ENCODE assay signal across 9 mouse cellular contexts in the genomic region with DNA sequence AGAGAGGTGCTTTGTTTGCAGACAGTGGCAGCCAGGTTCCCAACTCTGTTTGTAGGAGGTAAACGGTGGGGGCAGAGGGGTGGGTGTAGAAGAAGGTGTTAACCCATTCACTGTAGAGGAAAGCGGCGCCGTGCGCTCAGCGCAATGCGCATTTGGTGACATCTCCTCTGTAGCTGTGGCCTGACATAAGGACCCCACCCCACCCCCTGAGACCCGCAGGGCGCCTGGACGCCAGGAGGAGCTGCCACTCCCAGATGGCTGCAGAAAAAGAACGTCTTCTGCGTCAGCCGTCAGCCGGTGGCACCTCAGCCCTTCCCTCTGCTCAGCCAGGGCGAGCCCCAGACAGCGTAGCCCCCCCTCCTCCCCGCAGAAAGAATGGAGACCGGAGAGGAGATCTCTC. TPM values are rescaled to one million over a fixed set of nuclear protein-coding genes. Genes with fewer than 3 reads are reported as not detected.
DNase-seq lines count a peak whose midpoint lies in the region; ATAC-seq and TF ChIP-seq lines count a peak whose summit lies in the region.
"Had no signal": no experiment of that assay in that cellular context is flagged by ENCODE, and none has a peak within 500 bp of the region (broad histone marks: within the 10 kb centered on the region; RNA-seq: fewer than 3 reads in every experiment).

No protein-coding gene starts in this region.

- 12% methylated on average over 18 of the region's 18 CpGs for WGBS in liver, adult 2 months
- 2% methylated on average over 18 of the region's 18 CpGs for WGBS in limb, embryonic 10.5 days

- no peak for ATAC-seq in CD4-positive, CD25-positive, alpha-beta regulatory T cell, adult 4 months
- ATAC-seq: Patski had no signal

- no peaks in the 10 kb centered on the region for H3K79me2 ChIP-seq in liver, adult 2 months (ENCODE audit: control insufficient read depth, insufficient read depth, low read length)

- no peaks in the 10 kb centered on the region for H3K9me3 ChIP-seq in limb, embryonic 10.5 days (replicated peaks)

- TF ChIP-seq CTCF in liver, adult 2 months (IDR thresholded peaks at IDR 0.05; ENCODE audit: low read depth, low read length), result no peak

- no peak for TF ChIP-seq POLR2A in liver, adult 2 months (IDR thresholded peaks at IDR 0.05; ENCODE audit: extremely low read depth, insufficient read depth, low read length)

- no peaks in the 10 kb centered on the region; the same call in 1 of the 2 replicates for H3K4me1 ChIP-seq in liver, adult 2 months (ENCODE audit: control insufficient read depth, insufficient read depth, low read length)
- peaks cover 40% of the 10 kb centered on the region for H3K4me1 ChIP-seq in limb, embryonic 10.5 days

- no peak overlapping the region for H3K27ac ChIP-seq in liver, adult 2 months (replicated peaks; ENCODE audit: insufficient read depth, low read depth, low read length)
- H3K27ac ChIP-seq in limb, embryonic 10.5 days, result 0 out of 2 replicates have a peak overlapping the region, but pooled peaks have one; percentile 31

- peak overlapping the region; percentile 3; the same call in 1 of the 2 replicates for H3K4me3 ChIP-seq in liver, adult 2 months (ENCODE audit: insufficient read depth, low read depth, low read length)
- peak overlapping the region; percentile 45 for H3K4me3 ChIP-seq in limb, embryonic 10.5 days

- DNase-seq in liver, adult 2 months (ENCODE audit: extremely low read depth, low read depth, low spot score), result no peak
- DNase-seq in liver, result no peak
- DNase-seq in heart, adult 8-10 months (ENCODE audit: low spot score), result peak; percentile 44
- peak; percentile 50 for DNase-seq in limb, embryonic 10.5 days (ENCODE audit: low spot score)
- peak; percentile 33 for DNase-seq in neural tube, embryonic 10.5 days (ENCODE audit: extremely low spot score, low spot score)
- DNase-seq in spleen, postnatal 4 days (ENCODE audit: low spot score in 2 of 2), result no peak
- no peak for DNase-seq in right cerebral cortex, adult 2 months (ENCODE audit: low spot score in 2 of 2)

- H3K36me3 ChIP-seq in liver, adult 2 months (ENCODE audit: control insufficient read depth, insufficient read depth, low read length), result peaks cover 5% of the 10 kb centered on the region; the same call in 1 of the 2 replicates
- H3K36me3 ChIP-seq in limb, embryonic 10.5 days, result no peaks in the 10 kb centered on the region

- no peaks in the 10 kb centered on the region for H3K27me3 ChIP-seq in liver, adult 2 months (ENCODE audit: control insufficient read depth, insufficient read depth, low read length)
- H3K27me3 ChIP-seq in limb, embryonic 10.5 days (ENCODE audit: low read depth, poor library complexity, severe bottlenecking), result peaks cover 35% of the 10 kb centered on the region; the same call in 1 of the 2 replicates
- H3K27me3 ChIP-seq: Patski had no signal

- no peak overlapping the region for H3K9ac ChIP-seq in liver, adult 2 months (ENCODE audit: low read depth, low read length)

RNA-seq across cellular contexts. Expression of a gene that starts 18.5 kb away (rescaled TPM):
- 5.3 and 12.3 TPM in 2 replicates for total RNA-seq in liver, adult 2 months (2014; rRNA removed)
- polyA plus RNA-seq in liver, adult 2 months (2012; rRNA removed), result 20.0 and 53.8 TPM in 2 replicates
- total RNA-seq in heart, adult 8-10 months (2022), result 10 to 100 TPM; 39.1 to 62.3 (median 45.0) TPM
- 34.5 and 40.8 TPM in 2 replicates for polyA plus RNA-seq in limb, embryonic 10.5 days (2016; fragmentation: Nextera tagmentation; extraction: Ambion mirVana)
- polyA plus RNA-seq in CD4-positive, CD25-positive, alpha-beta regulatory T cell, adult 4 months (2017; shearing (Covaris generic)), result 10 to 100 TPM; 37.5 to 40.4 TPM

Comparison
In these comparisons a context has a peak if more than half of its experiments do, and no peak if none do; other contexts are left out.
1. DNase-seq: peak in heart, adult 8-10 months (single experiment), limb, embryonic 10.5 days (single experiment) and neural tube, embryonic 10.5 days (single experiment); none in liver, adult 2 months (single experiment), liver (single experiment), spleen, postnatal 4 days (0 of 2) and right cerebral cortex, adult 2 months (0 of 2).